ENCODE assay signal across 7 mouse cellular contexts in the genomic region with DNA sequence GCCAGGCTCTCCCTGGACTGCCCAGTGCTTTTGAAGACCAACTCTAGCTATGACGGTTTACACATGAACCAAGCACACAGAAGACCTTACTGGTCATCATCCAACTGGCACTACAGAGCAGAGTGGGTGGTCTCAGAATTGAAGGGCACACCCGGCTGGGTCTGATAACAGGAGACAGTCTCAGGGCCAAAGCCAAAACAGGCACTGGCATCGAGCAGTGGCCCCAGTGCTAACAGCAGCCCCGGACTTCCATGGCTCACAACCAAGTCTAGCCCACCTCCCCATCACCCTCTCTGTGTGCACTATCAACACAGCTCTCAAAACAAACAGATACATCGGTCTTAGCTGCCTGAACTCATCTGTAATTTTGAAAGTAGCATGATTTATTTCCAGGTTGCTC. TPM values are rescaled to one million over a fixed set of nuclear protein-coding genes. Genes with fewer than 3 reads are reported as not detected.
A peak's percentile ranks its signal among the peaks of the same experiment; 100 is the strongest.
DNase-seq lines count a peak whose midpoint lies in the region; ATAC-seq and TF ChIP-seq lines count a peak whose summit lies in the region.

No protein-coding gene starts in this region.

- no peaks in the 10 kb centered on the region for H3K9me3 ChIP-seq in lung, postnatal 0 days (ENCODE audit: low read length)
- no peaks in the 10 kb centered on the region for H3K9me3 ChIP-seq in forebrain, embryonic 11.5 days (ENCODE audit: control insufficient read depth, low read length)
- H3K9me3 ChIP-seq in limb, embryonic 15.5 days, result no peaks in the 10 kb centered on the region
- no peaks in the 10 kb centered on the region for H3K9me3 ChIP-seq in stomach, embryonic 15.5 days

- no peak for TF ChIP-seq EP300 in lung, postnatal 0 days (IDR thresholded peaks at IDR 0.05)

- no peak overlapping the region for H3K9ac ChIP-seq in lung, postnatal 0 days (replicated peaks; ENCODE audit: low read depth)
- H3K9ac ChIP-seq in forebrain, embryonic 11.5 days (ENCODE audit: low read length), result peak overlapping the region; percentile 72
- H3K9ac ChIP-seq in limb, embryonic 15.5 days, result 0 out of 2 replicates have a peak overlapping the region, but pooled peaks have one; percentile 56
- no peak overlapping the region for H3K9ac ChIP-seq in stomach, embryonic 15.5 days

- peaks cover 19% of the 10 kb centered on the region for H3K4me1 ChIP-seq in lung, postnatal 0 days (ENCODE audit: insufficient read depth, low read depth, low read length)
- H3K4me1 ChIP-seq in forebrain, embryonic 11.5 days (replicated peaks; ENCODE audit: control insufficient read depth, insufficient read depth, low read length), result peaks cover 10% of the 10 kb centered on the region; the same call in 1 of the 2 replicates
- H3K4me1 ChIP-seq in limb, embryonic 15.5 days, result peaks cover 52% of the 10 kb centered on the region
- H3K4me1 ChIP-seq in stomach, embryonic 15.5 days, result peaks cover 33% of the 10 kb centered on the region
- no peaks in the 10 kb centered on the region for H3K4me1 ChIP-seq in kidney, adult 2 months (ENCODE audit: control insufficient read depth, insufficient read depth, low read length)

- no peak overlapping the region for H3K27ac ChIP-seq in lung, postnatal 0 days (ENCODE audit: low read length)
- no peak overlapping the region for H3K27ac ChIP-seq in forebrain, embryonic 11.5 days (ENCODE audit: low read depth, low read length)
- no peak overlapping the region for H3K27ac ChIP-seq in limb, embryonic 15.5 days
- no peak overlapping the region for H3K27ac ChIP-seq in stomach, embryonic 15.5 days
- H3K27ac ChIP-seq in kidney, adult 2 months (ENCODE audit: insufficient read depth, low read depth, low read length), result no peak overlapping the region

- H3K27me3 ChIP-seq in lung, postnatal 0 days (replicated peaks; ENCODE audit: insufficient read depth, low read length), result no peaks in the 10 kb centered on the region
- H3K27me3 ChIP-seq in forebrain, embryonic 11.5 days (ENCODE audit: control insufficient read depth, insufficient read depth, low read length), result peaks cover 6% of the 10 kb centered on the region; the same call in 1 of the 2 replicates
- H3K27me3 ChIP-seq in limb, embryonic 15.5 days, result peaks cover 9% of the 10 kb centered on the region; the same call in 1 of the 2 replicates
- H3K27me3 ChIP-seq in stomach, embryonic 15.5 days (replicated peaks), result no peaks in the 10 kb centered on the region
- no peaks in the 10 kb centered on the region for H3K27me3 ChIP-seq in kidney, adult 2 months (replicated peaks; ENCODE audit: control insufficient read depth, insufficient read depth, low read length)

- ATAC-seq in lung, postnatal 0 days, result no peak
- ATAC-seq in forebrain, embryonic 11.5 days (replicated peaks; ENCODE audit: low FRiP score), result no peak
- no peak for ATAC-seq in limb, embryonic 15.5 days (ENCODE audit: insufficient number of reproducible peaks, low FRiP score, low TSS enrichment, low read depth)
- no peak for ATAC-seq in stomach, embryonic 15.5 days (ENCODE audit: insufficient read depth, low FRiP score, low read depth)

- no peak for DNase-seq in lung, postnatal 0 days (ENCODE audit: low spot score)
- no peak for DNase-seq in lung, postnatal 14 days
- no peak for DNase-seq in forebrain, embryonic 11.5 days (ENCODE audit: low spot score)
- no peak for DNase-seq in kidney, adult 2 months
- no peak for DNase-seq in cerebellum, postnatal 36 days

- peak overlapping the region; percentile 67; the same call in 1 of the 2 replicates for H3K4me3 ChIP-seq in lung, postnatal 0 days (ENCODE audit: low read depth, low read length)
- H3K4me3 ChIP-seq in forebrain, embryonic 11.5 days (ENCODE audit: low read depth, low read length), result peak overlapping the region; percentile 78
- peak overlapping the region; percentile 82 for H3K4me3 ChIP-seq in limb, embryonic 15.5 days
- peak overlapping the region; percentile 65 for H3K4me3 ChIP-seq in stomach, embryonic 15.5 days (replicated peaks)
- no peak overlapping the region for H3K4me3 ChIP-seq in kidney, adult 2 months (ENCODE audit: insufficient read depth, low read depth, low read length)

- no peak for TF ChIP-seq POLR2A in kidney, adult 2 months (IDR thresholded peaks at IDR 0.05; ENCODE audit: low read depth, low read length)

- H3K4me2 ChIP-seq in lung, postnatal 0 days (replicated peaks; ENCODE audit: low read depth, low read length), result peak overlapping the region; percentile 98
- peak overlapping the region; percentile 97 for H3K4me2 ChIP-seq in forebrain, embryonic 11.5 days (ENCODE audit: low read depth, low read length, severe bottlenecking)
- H3K4me2 ChIP-seq in limb, embryonic 15.5 days, result peak overlapping the region; percentile 96
- H3K4me2 ChIP-seq in stomach, embryonic 15.5 days, result peak overlapping the region; percentile 97

- H3K36me3 ChIP-seq in lung, postnatal 0 days (ENCODE audit: insufficient read depth, low read length), result no peaks in the 10 kb centered on the region
- no peaks in the 10 kb centered on the region for H3K36me3 ChIP-seq in forebrain, embryonic 11.5 days (ENCODE audit: control insufficient read depth, insufficient read depth, low read length)
- no peaks in the 10 kb centered on the region for H3K36me3 ChIP-seq in limb, embryonic 15.5 days
- no peaks in the 10 kb centered on the region for H3K36me3 ChIP-seq in stomach, embryonic 15.5 days
- H3K36me3 ChIP-seq in kidney, adult 2 months (ENCODE audit: control insufficient read depth, insufficient read depth, low read length), result no peaks in the 10 kb centered on the region

- no peak for TF ChIP-seq CTCF in lung, postnatal 0 days (IDR thresholded peaks at IDR 0.05)
- no peak for TF ChIP-seq CTCF in kidney, adult 2 months (conservative IDR thresholded peaks at IDR 0.05; ENCODE audit: insufficient read depth, insufficient read length, low read depth, low read length)

- WGBS in lung, postnatal 0 days, result 8% methylated on average over 5 of the region's 5 CpGs
- WGBS in forebrain, embryonic 11.5 days, result 46% methylated on average over 5 of the region's 5 CpGs
- 25% methylated on average over 5 of the region's 5 CpGs for WGBS in limb, embryonic 15.5 days
- 14% methylated on average over 5 of the region's 5 CpGs for WGBS in stomach, embryonic 15.5 days
- 53% methylated on average over 5 of the region's 5 CpGs for WGBS in kidney, adult 2 months

RNA-seq across cellular contexts. Expression of gene Slc7a5, which starts 1.6 kb away (rescaled TPM):
- polyA plus RNA-seq in lung, postnatal 0 days (2015; fragmentation: Nextera tagmentation; extraction: Ambion mirVana), result 4.3 and 7.5 TPM in 2 replicates
- polyA plus RNA-seq in forebrain, embryonic 11.5 days (2014; fragmentation: Nextera tagmentation; extraction: Ambion mirVana), result 37.1 and 43.0 TPM in 2 replicates
- 24.5 and 27.4 TPM in 2 replicates for polyA plus RNA-seq in limb, embryonic 15.5 days (2015; fragmentation: Nextera tagmentation; extraction: Ambion mirVana)
- 22.7 and 26.6 TPM in 2 replicates for polyA plus RNA-seq in stomach, embryonic 15.5 days (2015; fragmentation: Nextera tagmentation; extraction: Ambion mirVana)
- polyA plus RNA-seq in kidney, adult 2 months (2012; rRNA removed), result 4.3 and 4.6 TPM in 2 replicates

RNA-seq across cellular contexts. Expression of gene Car5a, which starts 38.8 kb away (rescaled TPM):
- polyA plus RNA-seq in lung, postnatal 0 days (2015; fragmentation: Nextera tagmentation; extraction: Ambion mirVana), result 0.37 and 0.61 TPM in 2 replicates
- not detected in 2 replicates for polyA plus RNA-seq in forebrain, embryonic 11.5 days (2014; fragmentation: Nextera tagmentation; extraction: Ambion mirVana)
- 0.17 TPM in 1 of 2 replicates, not detected in the other for polyA plus RNA-seq in limb, embryonic 15.5 days (2015; fragmentation: Nextera tagmentation; extraction: Ambion mirVana)
- polyA plus RNA-seq in stomach, embryonic 15.5 days (2015; fragmentation: Nextera tagmentation; extraction: Ambion mirVana), result 0.21 and 0.22 TPM in 2 replicates
- polyA plus RNA-seq in kidney, adult 2 months (2012; rRNA removed), result 13.4 and 17.9 TPM in 2 replicates

RNA-seq across cellular contexts. Expression of gene Banp, which starts 43.7 kb away (rescaled TPM):
- 17.1 and 30.7 TPM in 2 replicates for polyA plus RNA-seq in lung, postnatal 0 days (2015; fragmentation: Nextera tagmentation; extraction: Ambion mirVana)
- polyA plus RNA-seq in forebrain, embryonic 11.5 days (2014; fragmentation: Nextera tagmentation; extraction: Ambion mirVana), result 53.1 and 60.9 TPM in 2 replicates
- polyA plus RNA-seq in limb, embryonic 15.5 days (2015; fragmentation: Nextera tagmentation; extraction: Ambion mirVana), result 42.3 and 44.8 TPM in 2 replicates
- 35.6 and 36.3 TPM in 2 replicates for polyA plus RNA-seq in stomach, embryonic 15.5 days (2015; fragmentation: Nextera tagmentation; extraction: Ambion mirVana)
- polyA plus RNA-seq in kidney, adult 2 months (2012; rRNA removed), result 35.7 and 44.9 TPM in 2 replicates

Comparison
In these comparisons a context has a peak if more than half of its experiments do, and no peak if none do; other contexts are left out.
1. H3K9ac ChIP-seq: peak in forebrain, embryonic 11.5 days (single experiment) and limb, embryonic 15.5 days (single experiment); none in lung, postnatal 0 days (single experiment) and stomach, embryonic 15.5 days (single experiment).
2. Peak in every context shown above with its lines, with median percentiles within 50 percentile points of each other: H3K4me2 ChIP-seq.